Mouse (Mus musculus): Measurements from ENCODE around the gene Trpv3. TPM values are rescaled to one million over a fixed set of nuclear protein-coding genes. Genes with fewer than 3 reads are reported as not detected.
A peak's percentile ranks its signal among the peaks of the same experiment; 100 is the strongest.

Trpv3 gene
- not detected in 2 replicates for total RNA-seq (2015)
- total RNA-seq (2017), result not detected in 2 replicates

DNA sequence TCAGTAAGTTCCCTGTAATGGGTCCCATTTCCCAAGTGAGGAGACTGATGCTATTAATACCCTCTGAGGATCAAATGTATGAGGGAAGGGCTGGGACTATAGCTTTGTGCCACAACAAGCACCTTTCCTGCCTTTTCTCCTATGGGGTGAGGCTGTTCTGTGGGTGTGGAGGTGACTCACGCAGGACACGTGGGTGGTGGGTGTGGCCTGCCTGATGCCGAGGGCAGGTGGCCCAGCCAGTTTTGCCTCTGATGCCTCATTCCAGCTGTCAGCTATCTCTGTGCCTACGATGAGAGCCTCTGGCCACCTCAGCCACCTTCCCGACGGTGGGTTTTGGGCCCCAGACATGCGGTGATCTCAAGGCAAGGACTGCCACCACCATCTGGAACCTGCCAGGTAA lies at the start of gene Trpv3:
TSS of gene Trpv3 (plus strand) at position 122 of the 400 bp plus-strand sequence.
- ATAC-seq (replicated peaks; ENCODE audit: poor library complexity), result no peak

GRCm38 (mm10) chr11:73219671-73220070 lies 47.5 kb upstream of the Trpv3 start:
- no peak for ATAC-seq (replicated peaks; ENCODE audit: poor library complexity)

DNA sequence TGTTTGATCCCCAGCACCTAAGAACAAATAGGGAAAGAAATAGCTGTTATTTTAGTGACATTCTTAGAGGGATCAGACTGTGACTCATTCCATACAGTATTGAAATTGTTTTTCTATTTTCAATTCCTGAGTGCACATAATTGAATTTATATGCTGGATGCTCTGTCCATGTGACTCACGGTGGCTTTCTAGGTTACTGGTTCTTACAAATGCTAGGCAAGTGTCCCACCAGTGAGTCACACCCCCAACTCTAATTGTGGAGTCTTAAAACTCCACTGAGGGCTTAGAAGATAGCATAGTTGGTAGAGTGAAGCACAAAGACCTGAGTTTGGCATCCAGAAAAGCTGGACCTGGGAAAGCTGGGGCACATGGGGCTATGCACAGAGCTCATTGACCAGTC lies 46.5 kb upstream of the Trpv3 start:
- no peak for ATAC-seq (replicated peaks; ENCODE audit: poor library complexity)

DNA sequence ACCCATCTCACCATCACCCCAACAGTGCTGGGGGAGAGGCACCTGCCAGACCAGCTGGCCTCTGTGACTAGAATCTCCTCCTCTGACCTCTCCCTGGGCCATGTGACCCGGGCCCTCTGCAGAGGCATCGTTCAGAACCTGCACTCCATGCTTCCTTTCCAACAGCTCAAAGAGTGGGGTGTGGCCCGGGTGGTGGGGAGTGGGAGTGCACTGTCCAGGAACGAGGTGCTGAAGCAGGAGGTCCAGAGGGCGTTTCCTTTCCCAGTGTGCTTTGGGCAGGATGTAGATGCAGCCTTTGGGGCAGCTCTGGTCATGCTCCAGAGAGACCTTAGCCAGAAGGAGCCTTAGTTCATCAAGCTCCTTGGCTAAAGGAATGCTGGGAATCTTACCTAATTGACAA lies 44.3 kb upstream of the Trpv3 start:
- no peak for ATAC-seq (replicated peaks; ENCODE audit: poor library complexity)

DNA sequence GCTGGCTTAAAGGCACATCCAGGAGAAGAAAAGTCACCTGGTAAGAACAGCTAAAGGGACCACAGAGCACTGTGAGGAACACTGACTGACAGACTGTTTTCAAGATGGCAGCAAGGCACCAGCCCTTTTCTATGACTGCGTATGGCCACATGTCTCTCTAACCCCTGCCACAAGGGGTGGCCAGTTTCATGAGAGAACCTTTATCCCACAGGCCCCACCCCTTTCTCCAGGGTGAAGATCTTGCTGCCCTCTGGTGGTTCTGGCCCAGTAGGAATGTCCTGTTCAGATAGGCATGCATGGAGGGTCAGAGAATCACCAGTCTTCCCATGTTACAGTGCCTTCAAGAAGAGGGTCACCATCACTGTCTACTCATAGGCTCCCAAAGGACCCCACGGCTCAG lies 43.2 kb upstream of the Trpv3 start:
- peak; percentile 95 for ATAC-seq (replicated peaks; ENCODE audit: poor library complexity)

- no peak for ATAC-seq (replicated peaks; ENCODE audit: poor library complexity)
Observed at GRCm38 (mm10) chr11:73225856-73226255, 41.3 kb upstream of the Trpv3 start.

DNA sequence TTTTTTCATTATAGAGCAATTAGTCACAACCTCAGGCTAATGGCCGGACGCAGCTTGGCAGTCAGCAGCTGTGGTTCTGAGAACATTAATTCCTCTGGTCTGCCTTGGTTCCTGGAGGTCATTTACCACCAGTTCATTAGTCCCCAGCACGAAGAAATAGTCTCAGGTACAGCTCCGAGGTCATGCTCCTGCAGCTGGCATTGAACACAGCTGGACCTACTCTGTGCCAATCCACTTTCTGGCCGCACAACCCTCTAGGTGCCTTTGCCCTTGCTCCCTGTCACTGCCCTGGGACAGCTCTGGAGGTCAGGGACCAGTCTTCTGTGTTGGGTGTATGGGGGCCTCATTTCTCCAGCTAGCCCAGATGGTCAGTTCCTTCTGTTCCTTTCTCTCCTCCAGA lies 38.3 kb upstream of the Trpv3 start:
- no peak for ATAC-seq (replicated peaks; ENCODE audit: poor library complexity)

DNA sequence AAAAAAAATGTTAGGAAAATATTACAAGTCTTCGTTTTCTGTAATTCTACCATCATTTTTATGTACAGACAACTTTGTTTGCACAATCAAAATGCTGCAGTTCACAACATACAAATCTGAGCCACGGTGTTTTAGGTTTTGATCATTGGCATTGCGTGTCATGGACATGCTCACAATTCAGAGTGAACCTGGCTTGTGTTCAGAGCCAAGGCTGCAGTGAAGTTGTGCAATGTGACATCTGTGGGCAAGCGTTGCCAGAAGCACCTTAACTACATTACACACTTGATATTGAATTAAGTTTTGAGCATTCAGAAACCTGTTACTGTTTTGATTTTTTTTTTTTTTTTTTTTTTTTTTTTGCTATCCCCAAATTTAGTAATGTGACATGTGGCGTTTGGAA lies 37.1 kb upstream of the Trpv3 start:
- ATAC-seq (replicated peaks; ENCODE audit: poor library complexity), result no peak

DNA sequence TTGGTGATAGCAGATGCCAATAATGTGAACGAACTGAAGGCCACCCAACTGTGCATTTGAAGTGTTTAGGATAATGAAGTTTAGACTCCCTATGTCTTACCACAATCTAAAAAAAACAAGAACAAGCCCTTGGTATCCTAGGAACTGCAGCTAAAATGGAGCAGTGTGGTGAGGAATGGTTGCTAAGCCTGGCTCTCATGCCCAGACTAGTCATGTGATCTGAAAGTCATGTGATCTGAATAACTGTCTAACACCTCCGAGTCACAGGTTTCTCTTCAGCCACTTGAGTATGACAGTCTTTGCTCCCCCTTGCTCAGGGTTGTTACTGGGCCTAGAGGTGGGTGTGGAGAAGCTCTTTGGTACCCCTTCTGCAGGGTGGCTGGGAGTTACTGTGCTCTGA lies 34.7 kb upstream of the Trpv3 start:
- ATAC-seq (replicated peaks; ENCODE audit: poor library complexity), result no peak

GRCm38 (mm10) chr11:73233992-73234391 lies 33.2 kb upstream of the Trpv3 start, which contains the start of gene Trpv1:
TSS of gene Trpv1 (plus strand) at chr11:73234292.
- no peak for ATAC-seq (replicated peaks; ENCODE audit: poor library complexity)

DNA sequence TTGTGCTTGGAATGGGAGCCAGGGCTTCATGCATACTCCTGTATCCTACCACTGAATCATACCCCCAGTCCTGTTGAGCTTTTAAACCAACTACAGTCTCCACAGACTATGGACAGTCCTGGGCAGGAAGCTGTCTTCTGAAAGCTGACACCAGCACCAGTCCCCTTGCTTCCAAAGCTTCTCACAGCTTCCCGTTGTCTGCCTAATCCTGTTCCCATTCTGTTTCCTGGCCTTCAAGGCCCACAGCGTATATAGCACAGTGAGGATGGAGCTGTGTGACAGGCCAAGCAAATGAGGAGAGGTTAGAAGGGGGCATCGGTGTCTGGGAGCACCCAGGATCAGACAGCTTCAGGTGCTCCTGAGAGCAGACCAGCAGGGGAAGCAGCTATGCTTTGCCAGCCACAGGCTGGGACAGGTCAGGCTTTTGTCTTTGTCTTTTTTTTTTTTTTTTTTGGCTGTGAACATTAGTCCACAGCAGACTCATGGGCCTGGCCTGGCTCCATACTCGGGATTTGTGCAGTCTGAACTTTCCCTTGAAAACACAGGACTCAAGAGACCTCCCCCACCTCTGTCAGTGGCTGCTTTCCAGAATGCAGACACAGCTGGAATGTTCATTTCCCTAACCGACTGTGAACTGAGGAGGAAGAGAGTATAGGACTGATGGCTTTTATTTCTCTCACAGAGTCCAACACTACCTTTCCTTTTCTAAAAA lies 31.0 kb upstream of the Trpv3 start:
- no peak for ATAC-seq (replicated peaks; ENCODE audit: poor library complexity)

DNA sequence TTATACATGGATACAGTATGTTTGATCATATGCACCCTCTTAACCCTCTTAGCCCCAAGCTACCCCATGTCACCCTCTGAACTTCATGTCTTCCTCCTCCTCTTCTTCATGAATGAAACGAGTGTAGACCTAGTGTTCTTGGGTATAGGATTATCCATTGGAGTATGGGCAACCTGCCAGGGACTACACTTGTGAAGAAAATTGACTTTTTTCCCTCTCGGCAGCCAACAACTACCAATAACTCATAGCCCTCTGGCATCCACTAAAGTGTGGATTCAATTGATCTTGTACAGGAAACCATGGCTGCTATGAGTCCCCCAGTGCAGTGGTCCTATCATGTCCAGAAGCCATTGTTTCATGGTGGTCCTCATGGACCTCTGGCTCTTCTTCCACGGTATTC lies 30.5 kb upstream of the Trpv3 start:
- ATAC-seq (replicated peaks; ENCODE audit: poor library complexity), result no peak

- ATAC-seq (replicated peaks; ENCODE audit: poor library complexity), result no peak
Observed at GRCm38 (mm10) chr11:73242199-73242598, 25.0 kb upstream of the Trpv3 start.

DNA sequence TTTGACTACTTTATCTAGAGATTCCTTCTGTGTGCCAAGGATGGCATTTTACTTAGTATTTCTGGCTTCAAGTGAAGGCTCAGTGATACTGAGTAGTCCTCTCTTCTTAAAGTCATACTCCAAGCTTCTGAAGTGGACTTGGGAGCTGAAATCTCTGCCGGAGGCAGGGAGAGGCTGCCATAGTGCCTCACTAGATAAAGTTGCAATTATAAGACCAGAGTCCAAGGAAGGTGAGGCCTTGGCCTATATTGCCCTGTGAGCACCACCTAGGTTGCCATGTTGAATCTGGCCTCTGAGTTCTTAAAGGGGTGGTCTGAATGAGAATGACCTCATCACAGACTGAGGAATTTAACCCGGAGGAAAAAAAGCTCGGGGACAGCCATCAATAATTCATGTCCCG lies 24.4 kb upstream of the Trpv3 start:
- ATAC-seq (replicated peaks; ENCODE audit: poor library complexity), result no peak

- no peak for ATAC-seq (replicated peaks; ENCODE audit: poor library complexity)
Observed at GRCm38 (mm10) chr11:73257362-73257945, 9.7 kb upstream of the Trpv3 start.

GRCm38 (mm10) chr11:73258664-73259063 lies 8.5 kb upstream of the Trpv3 start:
- no peak for ATAC-seq (replicated peaks; ENCODE audit: poor library complexity)

GRCm38 (mm10) chr11:73260457-73260856 lies 6.7 kb upstream of the Trpv3 start:
- ATAC-seq (replicated peaks; ENCODE audit: poor library complexity), result no peak

- ATAC-seq (replicated peaks; ENCODE audit: poor library complexity), result no peak
Observed at GRCm38 (mm10) chr11:73261385-73261784, 5.8 kb upstream of the Trpv3 start.

- ATAC-seq (replicated peaks; ENCODE audit: poor library complexity), result no peak
Observed at GRCm38 (mm10) chr11:73274821-73275220, 7.6 kb downstream of the Trpv3 start.

DNA sequence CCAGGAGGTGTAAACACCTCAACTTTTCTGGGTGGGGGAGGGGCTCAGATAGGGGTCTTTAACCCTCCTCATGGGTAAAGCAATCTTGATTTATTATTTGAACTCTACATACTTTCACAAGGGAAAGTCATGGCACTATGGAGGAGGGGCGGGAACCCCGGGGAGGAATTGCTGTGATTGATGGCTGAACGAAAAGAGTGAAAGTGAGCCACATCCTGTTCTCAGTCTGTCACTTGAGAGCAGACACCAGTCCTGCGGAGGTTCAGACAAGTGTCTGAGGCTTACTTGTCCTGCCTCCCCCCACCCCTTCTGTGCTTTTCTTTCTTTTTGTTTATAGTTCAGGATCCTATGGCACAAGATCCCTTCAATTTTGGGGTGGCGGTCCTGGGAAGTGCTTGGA lies 13.5 kb downstream of the Trpv3 start:
- no peak for ATAC-seq (replicated peaks; ENCODE audit: poor library complexity)

DNA sequence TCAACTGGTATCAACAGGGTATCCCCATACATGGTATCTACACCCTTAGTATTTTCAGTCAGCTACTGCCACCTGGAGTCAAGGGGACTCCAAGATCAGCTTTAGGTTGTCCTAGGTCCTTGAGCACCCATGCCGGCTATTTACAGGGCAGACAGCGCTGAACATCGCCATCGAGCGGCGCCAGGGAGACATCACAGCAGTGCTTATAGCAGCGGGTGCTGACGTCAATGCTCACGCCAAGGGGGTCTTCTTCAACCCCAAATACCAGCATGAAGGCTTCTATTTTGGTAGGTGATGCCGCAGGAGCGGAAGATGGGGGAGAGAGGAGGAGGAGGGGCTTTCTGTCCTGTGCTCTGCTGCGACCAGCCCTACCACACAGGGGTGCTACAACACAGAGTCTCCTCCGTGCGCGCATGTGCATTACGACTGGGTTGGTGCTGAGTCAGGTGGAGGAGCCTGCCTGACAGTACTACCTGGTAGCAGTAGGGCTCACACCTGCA lies 14.4 kb downstream of the Trpv3 start:
- ATAC-seq (replicated peaks; ENCODE audit: poor library complexity), result peak; percentile 79

DNA sequence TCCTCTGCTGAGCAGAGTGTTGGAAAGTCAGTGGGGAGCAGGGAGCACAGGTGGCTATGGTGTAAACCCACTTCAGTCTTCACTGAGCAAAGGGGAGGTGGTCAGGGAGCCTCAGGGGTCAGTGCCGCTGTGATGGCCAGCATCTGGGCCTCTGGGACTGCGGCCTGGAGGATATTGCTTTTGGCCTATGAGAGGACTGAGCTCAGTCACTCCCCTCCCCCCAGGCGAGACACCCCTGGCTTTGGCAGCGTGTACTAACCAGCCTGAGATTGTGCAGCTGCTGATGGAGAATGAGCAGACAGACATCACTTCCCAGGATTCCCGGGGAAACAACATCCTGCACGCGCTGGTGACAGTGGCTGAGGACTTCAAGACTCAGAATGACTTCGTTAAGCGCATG lies 16.2 kb downstream of the Trpv3 start:
- ATAC-seq (replicated peaks; ENCODE audit: poor library complexity), result no peak

DNA sequence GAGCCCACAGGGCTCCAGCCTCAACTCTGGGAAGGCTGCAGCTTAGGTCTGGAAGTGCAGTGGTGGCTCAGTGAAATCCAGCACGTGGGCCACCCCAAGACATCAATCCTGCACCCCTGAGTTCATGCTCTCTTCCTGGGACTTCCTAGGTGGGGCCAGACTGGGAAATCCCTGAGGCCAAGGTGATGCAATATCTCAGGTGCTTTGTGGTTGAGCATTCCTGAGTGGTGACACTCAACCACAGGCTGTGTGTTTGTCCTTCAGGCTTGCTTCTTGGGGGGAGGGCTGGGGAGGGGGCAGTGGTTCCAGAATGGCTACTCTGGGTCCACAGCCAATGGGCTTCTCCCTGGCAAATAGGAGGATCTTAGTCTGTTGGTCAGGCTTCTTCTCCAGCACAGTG lies 16.7 kb downstream of the Trpv3 start:
- ATAC-seq (replicated peaks; ENCODE audit: poor library complexity), result no peak

Measured in megakaryocyte progenitor cell, adult 5-6 weeks (primary cell).